Mouse (Mus musculus) thymus, adult 2 months (tissue): ENCODE measurements around the gene Gzmm.

ENCODE experiments used
- CTCF ChIP-seq: fragments of 200-500 bp; IDR thresholded peaks from 2 replicates; pipeline ENCODE4 v1.5.1; 2012; ENCODE audit warnings: mild to moderate bottlenecking, control low read depth, low read length, moderate library complexity, borderline replicate concordance; ENCODE audit not compliant: control insufficient read depth, poor library complexity, insufficient read depth; ENCODE audit errors: extremely low read depth
- POLR2A ChIP-seq: fragments of 200-500 bp; IDR thresholded peaks from 2 replicates; pipeline ENCODE4 v1.6.1; 2012; ENCODE audit warnings: mild to moderate bottlenecking, low read length, control low read depth, moderate library complexity; ENCODE audit not compliant: control insufficient read depth, poor library complexity, insufficient read depth; ENCODE audit errors: extremely low read depth

DNA sequence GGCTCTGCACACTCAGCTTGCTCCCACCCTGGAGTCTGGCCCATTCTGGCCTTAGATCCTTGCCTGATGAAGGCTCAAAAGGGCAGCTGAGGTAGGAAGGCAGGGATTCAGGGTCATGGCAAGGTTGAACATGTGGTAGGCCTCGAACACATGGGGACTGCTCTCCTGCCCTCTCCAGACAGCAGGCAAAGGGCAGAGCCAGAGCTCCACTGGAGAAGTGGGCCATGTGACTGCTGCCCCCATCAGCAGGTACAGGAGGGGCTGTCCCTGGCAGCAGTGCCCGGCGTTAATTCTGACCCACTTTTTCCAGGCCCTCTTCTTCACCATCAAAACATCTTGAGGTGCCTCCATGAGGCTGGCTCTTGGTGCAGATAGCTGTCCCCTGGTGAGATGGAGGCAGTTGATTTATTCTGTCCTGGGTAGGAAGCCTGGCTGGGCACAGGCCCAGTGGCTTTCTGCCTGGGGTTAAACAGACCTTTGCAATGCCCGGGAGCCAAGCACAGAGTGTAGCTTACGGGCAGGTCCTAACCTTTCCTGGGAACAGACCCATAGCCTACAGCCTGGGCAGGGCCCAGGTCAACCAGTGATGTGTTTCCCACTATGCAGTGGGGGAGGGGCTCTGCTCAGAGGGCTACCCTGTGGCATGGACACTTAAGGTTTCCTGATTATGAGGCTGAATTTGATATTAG, 17.7 kb downstream of the Gzmm start:
- TF ChIP-seq CTCF (no peak), POLR2A (no peak)
